Mouse (Mus musculus) erythroblast, embryonic 14.5 days (primary cell): ENCODE results near the gene Dgcr2.

Source experiments
- GATA1 ChIP-seq: IDR thresholded peaks from 2 replicates; pipeline ENCODE4 v1.6.1; 2012; ENCODE audit warnings: low read length, inconsistent platforms, mixed read lengths
- TAL1 ChIP-seq: IDR thresholded peaks from 3 replicates; pipeline ENCODE4 v1.6.1; 2012; ENCODE audit warnings: low read length, inconsistent platforms, mixed read lengths

- TF ChIP-seq GATA1 (no peak), TAL1 (no peak)
These were observed at the start of gene Dgcr2, which contains the start of gene Tssk2 for GRCm38 (mm10) chr16:17898462-17898861.
